12 mouse cellular contexts compared by ENCODE assay signal in the genomic region with DNA sequence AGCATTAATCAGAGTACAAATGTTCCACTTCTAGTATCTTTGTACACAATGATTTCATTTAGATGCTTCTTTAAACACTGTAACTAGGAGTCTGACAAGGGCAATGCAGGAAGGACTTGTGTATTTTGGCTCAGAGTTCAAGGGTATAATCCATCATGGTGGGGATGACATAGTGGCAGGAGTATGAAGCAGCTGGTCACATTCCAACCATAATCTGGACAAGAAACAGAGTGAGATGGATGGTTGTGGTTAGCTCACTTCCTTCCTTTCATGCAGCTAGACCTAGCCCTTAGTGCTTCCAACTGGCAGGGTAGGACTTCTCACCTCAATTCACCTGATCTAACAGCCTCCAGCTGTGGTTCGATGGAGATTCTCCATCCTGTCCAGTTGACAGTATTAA.
A peak's percentile ranks its signal among the peaks of the same experiment; 100 is the strongest.
DNase-seq lines count a peak whose midpoint lies in the region; ATAC-seq and TF ChIP-seq lines count a peak whose summit lies in the region.
"Had no signal": no experiment of that assay in that cellular context is flagged by ENCODE, and none has a peak within 500 bp of the region (broad histone marks: within the 10 kb centered on the region; RNA-seq: fewer than 3 reads in every experiment).

No protein-coding gene starts in this region.

- H3K27ac ChIP-seq in intestine, embryonic 14.5 days (ENCODE audit: low read depth) = no peak overlapping the region
- H3K27ac ChIP-seq in intestine, postnatal 0 days (ENCODE audit: low read depth, low read length) = no peak overlapping the region
- H3K27ac ChIP-seq: limb, embryonic 13.5 days; midbrain, embryonic 10.5 days had no signal

- in situ Hi-C loops in Patski (cut with MboI; ENCODE audit: low pct_unique_long_range_greater_than_20kb) = no loop called here

- no peak for DNase-seq in intestine, embryonic 14.5 days (ENCODE audit: low spot score)
- peak; percentile 69 for DNase-seq in 3T3-L1 (ENCODE audit: low read depth, low spot score)
- no peak for DNase-seq in Patski (ENCODE audit: low read depth, low spot score)
- DNase-seq in kidney, postnatal 14 days = peak; percentile 58
- no peak for DNase-seq in urinary bladder, postnatal 25 days (ENCODE audit: low spot score)
- DNase-seq: cerebellum, adult 18-20 months; heart, postnatal 36 days; right cerebral cortex, postnatal 4 days had no signal

- no peak overlapping the region for H3K9ac ChIP-seq in intestine, embryonic 14.5 days (ENCODE audit: low read length)
- H3K9ac ChIP-seq in intestine, postnatal 0 days (ENCODE audit: low read depth, low read length) = no peak overlapping the region
- H3K9ac ChIP-seq: limb, embryonic 13.5 days had no signal

- no peaks in the 10 kb centered on the region for H3K36me3 ChIP-seq in intestine, embryonic 14.5 days (ENCODE audit: control insufficient read depth, insufficient read depth, low read length)
- no peaks in the 10 kb centered on the region for H3K36me3 ChIP-seq in intestine, postnatal 0 days (ENCODE audit: control insufficient read depth, insufficient read depth)
- H3K36me3 ChIP-seq: limb, embryonic 13.5 days; midbrain, embryonic 10.5 days had no signal

- no peaks in the 10 kb centered on the region for H3K27me3 ChIP-seq in intestine, embryonic 14.5 days (replicated peaks; ENCODE audit: control insufficient read depth, insufficient read depth, low read length)
- H3K27me3 ChIP-seq in intestine, postnatal 0 days (replicated peaks; ENCODE audit: control insufficient read depth, insufficient read depth, low read length) = no peaks in the 10 kb centered on the region
- no peaks in the 10 kb centered on the region for H3K27me3 ChIP-seq in Patski
- H3K27me3 ChIP-seq: limb, embryonic 13.5 days had no signal

- no peaks in the 10 kb centered on the region for H3K9me3 ChIP-seq in intestine, embryonic 14.5 days (ENCODE audit: control insufficient read depth, low read length)
- no peaks in the 10 kb centered on the region for H3K9me3 ChIP-seq in intestine, postnatal 0 days (ENCODE audit: control insufficient read depth)
- H3K9me3 ChIP-seq: limb, embryonic 13.5 days had no signal

- ATAC-seq in intestine, embryonic 14.5 days (replicated peaks; ENCODE audit: low FRiP score, low TSS enrichment, low read depth) = 0 out of 2 replicates have a peak, but pooled peaks have one; percentile 53
- no peak for ATAC-seq in intestine, postnatal 0 days
- ATAC-seq in Patski = peak; percentile 85
- ATAC-seq in megakaryocyte progenitor cell, adult 5-6 weeks (replicated peaks; ENCODE audit: poor library complexity) = no peak

- TF ChIP-seq CTCF in intestine, postnatal 0 days (IDR thresholded peaks at IDR 0.05; ENCODE audit: low read depth) = no peak
- TF ChIP-seq CTCF in Patski (IDR thresholded peaks at IDR 0.05) = no peak

- no peaks in the 10 kb centered on the region for H3K4me1 ChIP-seq in intestine, embryonic 14.5 days (replicated peaks; ENCODE audit: control insufficient read depth, insufficient read depth, low read length)
- H3K4me1 ChIP-seq in intestine, postnatal 0 days (replicated peaks; ENCODE audit: control insufficient read depth, insufficient read depth, low read length) = no peaks in the 10 kb centered on the region
- H3K4me1 ChIP-seq: limb, embryonic 13.5 days; midbrain, embryonic 10.5 days had no signal

- no peak overlapping the region for H3K4me2 ChIP-seq in intestine, embryonic 14.5 days (ENCODE audit: low read length)
- H3K4me2 ChIP-seq in intestine, postnatal 0 days (replicated peaks; ENCODE audit: low read depth) = no peak overlapping the region
- H3K4me2 ChIP-seq: limb, embryonic 13.5 days had no signal

- 64% methylated on average over 1 of the region's 1 CpGs for WGBS in intestine, embryonic 14.5 days
- 62% methylated on average over 1 of the region's 1 CpGs for WGBS in intestine, postnatal 0 days

- POLR2A ChIA-PET in Patski (lab: Charles Lee) = no interaction called here

- H3K4me3 ChIP-seq in intestine, embryonic 14.5 days (ENCODE audit: low read depth, low read length) = no peak overlapping the region
- no peak overlapping the region for H3K4me3 ChIP-seq in intestine, postnatal 0 days (ENCODE audit: low read depth, low read length)
- H3K4me3 ChIP-seq: limb, embryonic 13.5 days; midbrain, embryonic 10.5 days had no signal

- CTCF ChIA-PET in Patski (lab: Charles Lee) = no interaction called here

Comparison
In these comparisons a context has a peak if more than half of its experiments do, and no peak if none do; other contexts are left out.
1. ATAC-seq: peak in intestine, embryonic 14.5 days (single experiment) and Patski (single experiment); none in intestine, postnatal 0 days (single experiment) and megakaryocyte progenitor cell, adult 5-6 weeks (single experiment).
2. DNase-seq: peak in 3T3-L1 (single experiment) and kidney, postnatal 14 days (single experiment); none in intestine, embryonic 14.5 days (single experiment), Patski (single experiment) and urinary bladder, postnatal 25 days (single experiment).